Mouse (Mus musculus): ENCODE results near the gene Ezh1.

DNA sequence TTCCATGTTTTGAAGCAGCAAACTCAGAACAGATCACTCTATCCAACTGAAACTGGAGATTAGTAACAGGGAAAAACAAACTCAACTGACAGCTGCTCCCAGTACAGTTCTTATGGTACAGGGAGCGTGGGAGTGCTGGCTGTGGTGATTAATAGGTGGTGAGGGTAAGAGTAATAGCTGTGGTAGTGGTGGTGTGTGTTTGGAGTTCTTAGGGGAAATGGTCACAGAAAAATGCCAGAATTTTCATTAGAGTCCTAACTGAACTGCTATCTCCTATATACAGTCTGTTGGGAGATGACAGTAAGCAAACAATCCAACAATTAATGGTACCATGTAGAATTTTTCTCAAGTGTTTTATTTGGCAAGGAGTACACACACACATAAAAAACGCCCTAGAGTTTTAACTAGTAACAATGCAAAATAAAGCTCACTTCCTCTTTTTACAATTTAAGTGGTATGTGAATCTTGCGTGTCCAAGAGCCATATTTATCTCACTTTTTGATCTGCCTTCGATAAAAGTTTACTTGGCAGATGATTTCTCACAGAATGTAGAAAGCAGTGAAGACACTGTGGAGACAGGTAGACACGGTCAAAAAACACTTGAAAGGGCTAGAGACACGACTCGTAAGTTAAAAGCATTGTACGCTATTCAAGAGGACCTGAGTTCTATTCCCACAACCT lies 4.8 kb downstream of the Ezh1 start:
- TF ChIP-seq CTCF (IDR thresholded peaks at IDR 0.05) = no peak
- TF ChIP-seq EP300 (IDR thresholded peaks at IDR 0.05) = no peak

All from lung, postnatal 0 days (tissue).